Mouse (Mus musculus): Measurements from ENCODE around the gene Nptxr.

The Nptxr gene

DNA sequence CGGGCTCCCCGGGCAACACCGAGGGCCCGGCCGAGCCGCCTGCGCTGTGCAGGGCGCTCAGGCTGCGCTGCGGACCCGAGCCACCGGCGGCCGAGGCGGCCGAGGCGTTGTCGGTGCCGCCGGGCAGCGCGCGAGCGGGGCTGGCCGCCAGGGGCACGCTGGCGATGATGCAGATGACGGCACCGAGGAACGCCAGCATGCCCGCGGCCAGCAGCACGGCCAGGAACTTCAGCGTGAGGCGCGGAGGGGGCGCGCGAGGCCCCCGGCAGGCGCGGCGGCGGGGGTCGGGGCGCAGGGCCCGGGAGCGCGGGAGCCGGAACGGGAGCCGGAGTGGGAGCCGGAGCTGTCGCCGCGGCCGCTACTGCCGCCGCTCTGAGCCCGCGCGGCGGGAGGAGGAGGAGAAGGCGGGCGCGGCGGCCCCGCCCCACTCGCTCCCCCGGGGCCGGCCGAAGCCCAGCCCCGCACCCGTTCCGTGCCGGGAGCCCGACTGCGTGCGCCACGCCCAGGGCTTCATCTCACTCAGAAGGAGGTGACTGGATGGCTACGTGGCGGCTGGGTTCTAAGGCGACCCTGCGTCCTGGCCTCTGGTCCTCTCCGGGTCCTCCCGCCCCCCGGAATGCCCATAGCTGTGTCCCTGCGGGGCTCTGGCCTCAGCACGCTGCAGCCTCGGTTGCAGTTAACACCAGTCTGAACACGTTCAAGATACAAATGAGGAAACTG is at the start of gene Nptxr:
TSS of gene Nptxr (minus strand) at position 415 of the 720 bp plus-strand sequence.
- peak; percentile 86 for DNase-seq (ENCODE audit: extremely low read depth, insufficient read length, low spot score)

DNA sequence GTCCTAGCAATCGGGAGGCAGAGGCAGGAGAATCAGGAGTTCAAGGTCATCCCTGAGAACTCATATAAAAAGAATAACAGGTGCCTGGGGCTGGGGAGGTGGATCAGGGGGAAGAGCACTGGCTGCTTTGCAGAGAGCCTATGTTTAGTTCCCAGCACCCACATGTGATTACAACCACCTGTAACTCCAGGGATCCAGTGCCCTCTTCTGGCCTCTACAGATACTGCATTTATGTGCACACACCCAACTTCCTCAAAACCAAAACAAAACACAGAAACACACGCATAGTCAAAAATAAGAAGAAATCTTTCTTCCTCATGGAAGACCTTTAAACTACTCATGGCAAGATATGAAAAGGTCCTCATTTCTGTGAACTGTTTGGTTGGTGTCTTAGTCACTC is 45.6 kb upstream of the Nptxr start:
- no peak for DNase-seq (ENCODE audit: extremely low read depth, insufficient read length, low spot score)

DNA sequence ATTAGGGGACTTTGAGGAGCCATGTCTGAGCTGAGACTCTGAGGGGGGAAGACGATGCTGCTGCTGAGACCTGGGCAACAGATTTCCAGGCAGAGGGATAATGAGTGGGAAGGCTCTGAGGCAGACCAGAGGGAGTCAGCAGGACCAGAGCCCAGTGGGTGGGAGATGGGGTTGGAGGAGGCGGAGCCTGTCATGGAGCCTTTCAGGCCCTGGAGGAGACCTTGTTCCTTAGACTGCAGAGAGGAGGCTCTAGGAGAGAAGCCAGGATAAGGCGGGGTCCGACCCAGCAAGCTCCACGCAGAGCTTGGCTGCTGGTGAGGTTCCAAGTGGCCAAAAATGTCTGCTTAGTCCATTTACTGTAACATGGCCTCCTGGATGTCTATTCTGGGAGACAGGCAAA is 42.5 kb upstream of the Nptxr start:
- DNase-seq (ENCODE audit: extremely low read depth, insufficient read length, low spot score) = no peak

DNA sequence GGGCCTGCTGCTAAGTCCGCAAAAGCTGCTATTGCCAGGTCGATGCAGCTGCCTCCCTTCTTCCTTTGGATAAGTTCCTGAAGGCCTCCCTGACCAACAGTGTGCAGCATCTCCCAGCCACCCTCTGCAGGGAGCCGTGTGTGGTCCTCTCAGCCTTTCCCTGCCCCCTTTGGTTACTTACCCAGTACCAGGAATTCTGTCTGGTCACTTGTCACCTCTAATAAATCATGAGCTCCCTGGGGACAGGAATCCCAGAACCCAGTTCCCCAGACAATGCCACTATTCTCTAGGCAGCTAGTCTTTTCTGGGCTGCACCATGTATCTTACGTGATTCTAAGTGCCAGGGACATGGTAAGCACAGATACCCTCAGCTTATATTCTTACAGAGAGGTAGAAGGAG is 41.4 kb upstream of the Nptxr start:
- no peak for DNase-seq (ENCODE audit: extremely low read depth, insufficient read length, low spot score)

DNA sequence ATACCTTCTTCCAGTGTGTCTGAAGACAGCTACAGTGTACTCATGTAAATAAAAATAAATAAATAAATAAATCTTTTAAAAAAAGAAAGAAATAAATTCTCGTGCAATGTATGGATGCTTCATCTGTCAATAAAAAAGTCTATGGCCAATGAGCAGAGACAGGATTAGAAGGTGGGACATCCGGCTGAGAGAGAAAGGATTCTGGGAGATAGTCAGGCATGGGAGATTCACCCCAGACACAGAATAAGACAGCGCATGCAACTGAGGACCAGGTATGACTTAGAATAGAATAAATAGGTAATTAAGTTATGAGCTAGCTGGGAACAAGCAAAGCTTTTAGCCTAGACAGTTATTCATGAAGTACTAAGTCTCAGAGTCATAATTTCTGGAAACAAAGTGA is 38.4 kb upstream of the Nptxr start:
- no peak for DNase-seq (ENCODE audit: extremely low read depth, insufficient read length, low spot score)

DNA sequence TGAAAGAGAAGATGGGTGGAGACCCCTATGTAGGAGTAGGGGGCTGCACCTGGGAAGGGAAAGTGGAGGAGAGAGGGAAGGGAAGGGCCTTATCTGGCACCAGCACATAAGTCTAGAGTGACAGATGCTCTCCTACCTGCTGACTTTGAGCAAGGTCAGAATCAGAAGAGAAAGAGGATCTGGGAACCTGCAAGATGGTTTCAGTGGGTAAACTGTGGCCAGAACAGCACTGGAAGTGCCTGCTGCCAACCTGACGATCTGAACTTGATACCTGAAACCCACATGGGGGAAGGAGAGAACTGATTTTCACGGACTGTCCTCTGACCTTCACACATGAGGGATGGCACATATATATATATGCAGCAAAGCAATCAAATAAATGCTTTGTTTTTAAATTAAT is 35.7 kb upstream of the Nptxr start:
- no peak for DNase-seq (ENCODE audit: extremely low read depth, insufficient read length, low spot score)

DNA sequence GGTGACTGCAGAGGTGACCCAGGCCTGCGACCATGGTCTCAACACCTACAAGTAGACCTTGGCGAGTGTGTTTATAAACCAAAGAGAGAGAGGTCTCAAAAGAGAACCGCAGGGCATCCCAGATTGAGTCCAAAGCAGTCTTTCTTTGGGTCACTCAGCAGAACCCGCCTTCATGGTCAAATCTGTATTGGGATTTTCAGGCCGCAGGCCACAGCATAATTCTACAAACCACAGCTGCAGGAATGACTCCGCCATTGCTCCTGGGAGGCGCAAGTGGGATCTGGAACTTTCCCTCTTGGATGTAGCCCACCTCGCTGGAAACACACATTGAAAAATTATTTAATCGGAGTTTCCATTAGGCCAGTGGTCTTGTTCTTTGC is 30.3 kb upstream of the Nptxr start:
- no peak for DNase-seq (ENCODE audit: extremely low read depth, insufficient read length, low spot score)

DNA sequence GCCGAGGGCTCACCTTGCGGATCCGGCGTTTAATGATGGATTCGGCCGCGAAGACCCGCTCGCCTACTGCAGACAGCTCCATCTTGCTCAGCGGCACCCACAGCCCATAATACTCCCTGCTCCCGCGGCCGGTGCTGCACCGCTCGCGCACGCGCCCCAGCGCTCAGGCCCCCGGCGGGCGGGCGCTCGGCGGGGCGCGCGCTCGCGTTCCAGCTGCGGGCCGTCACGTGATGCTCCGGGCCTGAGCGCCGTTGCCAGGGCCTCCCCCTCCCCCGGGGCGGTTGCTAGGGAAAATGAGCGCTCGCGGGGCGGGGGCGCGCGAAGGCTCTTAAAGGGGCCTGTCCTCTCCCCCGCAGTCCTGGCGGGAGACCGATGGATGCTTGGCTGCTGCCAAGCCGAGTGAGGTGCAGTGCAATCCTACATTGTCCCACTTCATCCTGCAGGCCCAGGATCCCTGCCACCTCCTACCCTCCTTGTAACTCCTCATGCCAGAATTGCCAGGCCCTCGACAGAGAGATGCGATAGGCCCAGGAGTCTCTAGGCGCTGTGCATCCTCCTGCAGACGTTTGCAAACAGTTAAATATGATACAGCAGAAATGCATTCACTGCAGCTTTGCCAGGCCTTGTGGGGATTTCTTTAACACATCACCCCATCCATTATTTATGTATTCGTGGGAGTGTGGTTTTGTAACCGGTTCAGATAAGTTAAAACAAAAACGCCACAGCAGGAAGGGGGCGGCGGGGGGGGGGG is 29.7 kb upstream of the Nptxr start, which contains the start of the genes Npcd and Cbx6:
TSS of gene Npcd (minus strand) at position 108 of the 751 bp plus-strand sequence.
TSS of gene Cbx6 (minus strand) at position 559 of the 751 bp plus-strand sequence.
- peak; percentile 92 for DNase-seq (ENCODE audit: extremely low read depth, insufficient read length, low spot score)

DNA sequence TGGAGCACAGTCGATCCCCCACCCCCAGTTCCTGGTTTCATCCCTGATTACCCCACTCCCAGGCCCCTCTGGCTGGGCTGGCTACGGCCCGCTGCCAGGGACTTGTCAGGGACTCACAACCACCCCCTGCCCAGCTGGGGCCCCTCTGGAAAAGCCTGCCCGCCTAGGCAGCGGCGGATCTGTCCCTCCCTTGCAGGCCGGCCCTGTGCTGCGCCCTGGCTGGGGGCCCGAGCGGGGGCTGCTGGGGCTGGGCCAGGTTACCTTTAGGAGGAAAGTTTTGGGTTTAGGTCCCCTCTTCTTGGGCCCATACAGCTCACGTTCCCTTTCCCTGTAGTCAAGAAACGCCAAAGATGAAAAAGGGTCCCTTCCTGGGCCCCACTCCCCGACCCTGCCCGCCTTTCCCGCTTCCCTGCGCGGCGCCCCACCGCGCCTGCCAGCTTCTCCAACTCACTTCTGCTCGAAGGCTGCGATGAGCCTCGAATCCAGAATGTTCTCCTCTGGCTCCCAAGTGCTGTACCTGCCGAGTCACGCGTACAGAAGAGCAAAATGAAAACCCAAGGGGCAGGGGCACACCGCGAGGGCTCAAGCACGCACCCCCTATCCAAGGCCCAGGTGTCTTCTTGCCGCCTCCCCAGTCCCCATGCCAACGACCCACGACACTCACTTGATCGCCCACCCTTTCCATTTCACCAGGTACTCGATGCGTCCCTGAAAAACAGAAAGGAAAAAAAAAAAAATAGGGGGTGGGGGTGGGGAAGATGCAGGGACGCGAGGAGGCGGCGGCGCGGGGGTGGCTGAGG is 28.9 kb upstream of the Nptxr start:
- DNase-seq (ENCODE audit: extremely low read depth, insufficient read length, low spot score) = peak; percentile 59

DNA sequence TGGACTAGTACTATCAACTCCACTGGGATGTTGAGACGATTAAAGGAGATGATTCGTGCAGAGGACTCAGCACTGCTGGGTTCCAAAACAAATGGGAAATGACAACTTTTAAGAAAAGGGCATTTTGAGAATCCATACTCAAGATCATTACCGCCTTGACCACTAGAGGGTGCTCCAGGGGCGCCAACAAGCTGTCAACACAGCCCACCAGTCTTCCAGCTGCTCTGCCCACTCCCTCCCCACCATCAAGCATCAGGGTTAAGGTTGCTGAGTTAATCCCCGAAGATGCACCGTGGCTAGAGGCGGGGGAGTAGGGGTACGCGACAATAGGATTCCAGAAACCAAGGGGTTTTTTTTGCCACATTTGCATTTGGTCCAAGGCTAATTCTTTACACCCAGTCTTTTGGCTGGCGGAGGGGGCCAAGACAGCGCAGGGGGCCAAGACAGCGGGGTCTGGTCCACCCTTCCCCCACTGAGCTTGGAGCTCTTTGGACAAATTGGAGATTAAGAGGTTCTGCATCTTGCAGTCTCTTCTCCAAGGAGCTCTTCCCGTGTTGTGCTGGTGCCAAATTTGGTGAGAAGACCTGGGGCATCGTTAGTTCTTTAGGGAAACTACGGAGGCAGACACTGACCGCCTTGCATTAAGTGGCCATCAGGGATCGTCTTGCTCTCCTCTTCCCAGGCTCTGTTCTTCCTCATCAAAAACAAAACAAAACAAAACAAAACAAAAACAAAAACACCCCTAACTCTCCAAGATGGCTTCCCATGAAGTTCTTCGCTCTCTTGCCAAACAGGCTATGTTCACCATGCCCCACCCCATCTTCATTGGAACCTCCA is 27.7 kb upstream of the Nptxr start:
- no peak for DNase-seq (ENCODE audit: extremely low read depth, insufficient read length, low spot score)

DNA sequence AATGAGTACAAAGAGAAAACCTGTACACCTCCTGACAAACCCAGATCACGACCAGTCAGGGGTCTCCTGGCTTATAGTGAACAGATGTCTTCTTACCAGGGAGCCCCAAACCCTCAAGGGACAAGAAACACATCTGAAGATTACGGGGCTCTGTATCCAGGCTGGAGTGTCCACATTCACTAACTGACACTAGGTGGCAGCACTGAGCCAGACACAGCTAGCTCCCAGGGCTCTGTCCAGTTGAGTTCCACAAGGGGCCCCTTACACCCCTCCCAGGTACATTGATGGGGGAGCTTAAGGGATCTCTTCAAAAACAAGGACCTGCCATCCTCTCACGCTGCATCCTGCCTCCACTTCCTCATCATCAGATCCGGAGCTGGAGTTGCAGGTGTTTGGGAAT is 25.8 kb upstream of the Nptxr start:
- DNase-seq (ENCODE audit: extremely low read depth, insufficient read length, low spot score) = peak; percentile 36

DNA sequence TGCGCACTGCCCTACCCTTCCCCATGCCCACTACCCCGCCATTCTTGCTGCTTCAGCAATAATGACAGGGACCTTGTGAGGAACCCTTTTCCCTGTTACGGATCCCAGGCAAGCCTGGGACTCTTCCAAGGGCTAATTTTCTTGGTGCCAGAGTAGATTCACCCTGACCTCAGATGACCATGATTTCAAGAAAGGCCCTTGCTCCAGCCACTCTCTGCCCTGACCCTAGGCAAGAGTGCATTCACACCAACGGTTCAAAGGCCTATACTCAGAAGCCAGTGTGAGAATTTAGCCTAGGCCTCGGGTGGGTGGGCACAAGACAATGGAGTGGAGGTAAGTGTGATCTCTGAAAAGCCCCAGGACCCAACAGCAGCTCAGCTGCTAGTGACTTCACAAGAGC is 24.9 kb upstream of the Nptxr start:
- DNase-seq (ENCODE audit: extremely low read depth, insufficient read length, low spot score) = no peak

DNA sequence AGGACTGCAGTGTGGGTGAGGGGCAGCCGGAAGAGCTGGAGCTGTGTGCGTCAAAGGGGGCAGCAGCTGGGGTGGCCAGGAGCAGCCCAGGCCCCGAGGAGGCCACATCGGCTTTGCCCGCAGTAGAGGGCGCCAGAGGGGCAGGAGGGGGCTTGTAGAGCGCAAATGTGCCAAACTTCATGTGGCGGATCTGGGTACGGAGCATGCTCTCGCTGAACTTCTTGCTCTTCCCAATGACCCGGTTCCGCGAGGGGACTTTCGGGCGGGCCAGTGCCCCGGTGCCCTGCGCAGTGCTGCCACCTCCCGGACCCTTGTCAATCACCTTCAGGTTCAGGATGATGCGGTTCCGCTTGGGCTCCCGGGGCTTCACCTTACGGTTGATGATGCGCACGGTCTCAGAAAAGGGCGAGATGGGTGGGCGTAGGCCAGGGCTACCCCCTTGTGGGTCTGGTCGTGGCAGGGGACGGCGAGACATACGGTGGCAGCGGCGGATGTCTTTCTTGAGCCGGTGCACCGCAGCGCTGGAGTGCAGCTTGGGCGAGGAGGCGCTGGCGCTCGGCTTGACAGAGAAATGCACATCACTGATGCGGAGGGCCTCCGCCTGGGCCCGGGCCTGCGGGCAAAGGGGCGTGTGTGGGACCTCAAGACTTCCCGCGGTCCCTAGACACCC is 23.9 kb upstream of the Nptxr start:
- DNase-seq (ENCODE audit: extremely low read depth, insufficient read length, low spot score) = no peak

DNA sequence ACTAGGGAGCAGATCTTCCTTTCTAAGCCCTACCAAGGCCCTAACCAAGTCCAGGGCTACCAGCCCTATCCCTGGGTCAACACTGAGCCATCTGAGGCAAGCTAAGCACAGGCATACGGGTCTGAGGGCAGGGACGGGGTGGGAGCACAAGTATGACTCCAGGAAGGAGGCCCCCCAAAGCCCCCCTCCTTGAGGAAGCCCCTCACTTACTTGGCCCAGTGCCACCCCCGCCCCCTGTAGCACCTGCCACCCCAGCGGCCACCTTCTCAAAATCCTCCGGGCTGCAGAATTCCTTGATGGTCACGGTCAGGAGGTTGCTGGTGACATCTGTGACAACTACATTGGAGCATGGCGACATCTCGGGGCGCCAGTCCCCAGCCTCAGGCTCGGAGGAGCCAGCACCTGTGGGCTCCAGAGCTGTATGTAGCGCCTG is 23.2 kb upstream of the Nptxr start:
- no peak for DNase-seq (ENCODE audit: extremely low read depth, insufficient read length, low spot score)

DNA sequence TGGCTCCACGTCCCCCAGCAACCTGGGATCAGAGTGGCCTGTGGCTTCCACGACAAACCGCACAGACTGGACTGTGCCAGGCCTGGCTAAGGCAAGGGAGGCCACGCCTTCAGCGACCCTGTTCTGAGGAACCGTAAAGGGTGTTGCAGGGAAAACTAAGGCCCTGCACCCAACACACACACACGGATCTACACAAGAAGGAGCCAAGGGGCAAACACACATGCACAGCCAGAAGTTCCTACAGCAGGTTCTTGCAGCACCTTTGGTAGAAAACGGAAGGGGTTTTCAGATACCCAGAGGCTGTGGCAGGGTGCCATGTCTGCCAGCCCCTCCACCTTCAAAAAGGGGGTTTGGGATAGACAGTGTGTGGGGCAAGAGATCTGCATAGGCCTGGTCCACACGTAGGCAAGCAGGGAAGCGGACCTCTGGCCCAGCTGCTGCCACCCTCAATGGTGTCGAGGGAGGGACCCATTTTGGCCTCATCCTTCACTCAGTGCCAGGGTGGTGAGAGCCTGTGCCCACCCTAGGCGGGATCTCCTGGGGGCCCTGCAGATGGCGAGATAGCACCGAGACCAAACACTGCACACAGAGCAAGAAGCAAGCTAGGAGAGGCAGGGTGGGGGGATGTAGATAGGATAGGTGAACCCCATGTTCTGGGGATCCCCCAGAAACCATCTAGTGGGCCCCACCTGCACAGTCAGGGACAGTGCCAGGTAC is 22.7 kb upstream of the Nptxr start:
- no peak for DNase-seq (ENCODE audit: extremely low read depth, insufficient read length, low spot score)

DNA sequence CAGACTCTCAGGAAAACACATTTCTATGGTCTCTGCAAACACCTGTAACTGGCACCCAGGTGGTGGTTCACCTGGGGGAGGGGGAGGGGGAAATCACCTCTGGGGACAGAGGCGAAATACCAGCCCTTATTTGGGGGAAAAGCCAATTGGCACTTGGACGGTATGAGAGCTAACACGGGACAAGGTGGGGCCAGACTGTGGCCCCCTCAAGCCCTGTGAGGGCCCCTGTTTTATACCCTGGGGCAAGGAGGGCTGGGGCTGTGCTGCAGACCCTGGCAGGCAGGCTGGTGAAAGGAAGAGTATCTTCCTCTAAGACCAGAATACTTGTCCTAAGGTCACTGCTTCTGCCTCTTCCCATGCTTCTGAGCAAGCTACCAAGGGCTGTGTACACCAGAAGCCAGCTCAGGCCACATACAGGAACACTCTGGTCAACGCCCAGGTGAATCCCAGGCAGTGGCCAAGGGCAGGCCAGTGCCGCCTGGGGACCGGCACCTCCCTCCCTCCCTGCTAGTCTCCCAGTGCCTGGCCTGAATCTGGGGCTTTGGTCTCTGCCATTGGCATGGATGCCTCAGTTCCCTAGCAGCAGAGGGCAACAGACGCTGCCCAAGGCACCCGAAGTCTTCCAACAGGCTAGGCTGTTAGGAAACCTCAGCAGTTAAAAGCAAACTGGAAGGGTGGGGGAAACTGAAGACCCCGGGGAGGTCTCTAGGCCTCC is 21.8 kb upstream of the Nptxr start:
- no peak for DNase-seq (ENCODE audit: extremely low read depth, insufficient read length, low spot score)

DNA sequence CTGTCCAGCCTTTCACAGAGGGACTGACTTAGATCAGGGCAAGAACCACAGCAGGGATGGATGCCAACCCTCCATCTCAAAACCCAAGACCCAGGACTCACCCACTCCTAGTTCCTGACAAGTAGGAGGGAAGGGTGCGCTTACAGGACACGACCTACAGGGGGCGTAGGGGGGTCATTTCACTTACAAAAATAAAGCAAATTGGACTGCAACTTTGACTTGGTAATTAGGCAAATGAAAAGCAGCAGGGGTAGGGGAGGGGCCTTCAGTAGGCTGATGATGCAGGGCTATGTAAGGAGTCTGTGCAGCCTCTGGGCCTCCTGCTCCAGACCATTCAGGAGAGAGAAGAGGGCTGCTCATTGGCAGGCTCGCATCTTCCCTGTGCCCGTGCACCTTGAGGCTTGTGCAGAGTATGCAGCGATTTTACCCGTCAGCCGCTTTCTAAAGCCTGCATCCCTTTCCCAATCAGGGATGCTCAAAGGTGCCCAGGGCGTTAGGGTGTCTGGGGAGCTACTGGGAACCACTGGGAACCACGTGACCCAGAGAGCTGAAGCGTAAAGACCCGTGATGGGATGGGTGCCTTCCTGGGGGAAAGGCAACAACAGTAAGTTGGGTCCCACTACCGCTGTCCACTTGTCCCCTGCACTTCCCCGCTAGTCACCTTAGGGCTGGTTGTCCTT is 20.7 kb upstream of the Nptxr start:
- no peak for DNase-seq (ENCODE audit: extremely low read depth, insufficient read length, low spot score)
